Mouse (Mus musculus) liver, embryonic 18 days (tissue): ENCODE measurements around the gene Akap12. TPM values are rescaled to one million over a fixed set of nuclear protein-coding genes. Genes with fewer than 3 reads are reported as not detected.

Experiments
- polyA plus RNA-seq: library from polyadenylated mRNA; depleted of rRNA; stranded (reverse); fragments of >200 nt; gene quantifications from 2 replicates; pipeline ENCODE4 v1.2.3, GENCODE M21; 2012; rRNA removed

The Akap12 gene
- polyA plus RNA-seq: 3.9 and 4.1 TPM in 2 replicates

DNA sequence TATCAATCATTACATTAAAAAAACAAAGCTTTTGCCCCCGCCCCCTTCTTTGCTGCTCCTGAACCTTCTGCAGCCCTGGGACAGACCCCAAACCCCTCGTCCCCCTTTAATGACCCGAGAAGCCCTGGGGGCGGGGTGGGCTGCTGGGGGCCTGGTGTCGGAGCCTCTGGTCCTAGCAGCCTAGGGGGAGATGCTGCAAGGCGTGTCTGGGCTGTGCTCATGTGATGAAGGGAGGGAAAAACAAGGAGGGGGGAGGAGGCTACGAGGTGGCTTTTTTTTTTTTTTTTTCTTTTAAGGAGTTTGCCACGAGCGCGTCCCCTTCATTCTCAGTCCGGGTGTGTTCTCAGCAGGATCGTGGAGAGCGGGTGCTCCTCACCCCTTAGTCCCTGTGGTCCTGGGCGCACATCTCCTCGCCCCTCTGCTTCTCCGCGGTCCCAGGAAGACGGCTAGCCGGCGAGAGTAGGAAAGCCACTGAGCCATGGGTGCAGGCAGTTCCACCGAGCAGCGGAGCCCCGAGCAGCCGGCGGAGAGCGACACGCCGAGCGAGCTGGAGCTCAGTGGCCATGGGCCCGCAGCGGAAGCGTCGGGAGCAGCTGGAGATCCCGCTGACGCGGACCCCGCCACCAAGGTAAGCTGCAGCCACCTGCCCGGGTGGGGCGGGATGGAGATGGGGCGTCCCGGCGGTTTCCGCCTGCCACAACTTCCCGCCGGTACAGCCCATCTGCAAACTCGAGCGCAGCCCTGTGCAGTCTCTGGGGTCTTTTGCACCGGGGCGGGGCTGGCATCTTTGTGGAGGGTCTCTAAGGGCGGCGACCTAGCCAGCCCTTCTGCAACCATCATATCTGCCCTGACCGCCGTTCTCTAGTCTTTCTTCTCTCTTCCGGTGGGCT, at the start of gene Akap12:
Gene Akap12, plus strand, starts transcription at position 340 of the 890 bp plus-strand sequence.

DNA sequence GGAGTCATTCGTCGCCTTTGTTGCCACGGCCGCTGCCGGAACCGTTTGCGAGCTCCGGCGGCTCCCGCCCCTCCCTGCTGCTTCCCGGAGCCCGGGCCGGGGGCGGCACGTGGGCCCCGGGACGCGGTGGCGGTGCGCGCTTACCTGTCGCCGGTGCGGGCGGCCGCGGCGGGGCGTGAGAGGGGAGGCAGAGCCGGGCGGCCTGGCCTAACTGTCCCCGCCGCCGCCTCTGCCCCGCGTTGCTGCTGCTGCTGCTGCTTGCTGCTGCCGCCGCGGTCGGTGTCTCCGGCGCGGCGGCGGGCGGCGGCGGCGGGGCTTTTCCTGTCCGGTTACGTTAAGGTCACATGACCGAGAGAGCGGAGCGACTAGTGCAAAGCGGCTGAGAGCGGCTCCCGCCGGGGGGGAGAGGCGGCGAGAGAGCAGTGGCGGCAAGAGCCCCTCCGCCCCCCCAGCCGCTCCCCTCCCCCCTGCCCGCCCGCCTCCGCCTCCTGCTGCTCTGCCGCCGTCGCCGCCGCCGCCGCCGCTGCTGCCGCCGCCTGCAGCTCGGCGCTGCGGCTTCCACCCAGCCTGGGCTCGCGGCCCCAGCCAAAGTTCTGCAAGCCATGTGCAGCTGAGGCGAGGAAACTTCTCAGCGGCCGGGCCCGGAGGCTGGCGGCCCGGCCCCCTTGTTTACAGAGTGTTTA, 121.7 kb downstream of the Akap12 start, which contains the start of gene Zbtb2:
Gene Zbtb2, minus strand, starts transcription at position 408 of the 683 bp plus-strand sequence.

Other genes with a start within 250 kb of the Akap12 start
- 3.1 and 3.2 TPM in 2 replicates for gene Zbtb2, start 121.7 kb downstream of the Akap12 start, polyA plus RNA-seq
- gene Rmnd1, start 166.0 kb downstream of the Akap12 start, polyA plus RNA-seq: 21.6 and 26.7 TPM in 2 replicates
- 10.1 and 11.2 TPM in 2 replicates for gene Armt1, start 166.1 kb downstream of the Akap12 start, polyA plus RNA-seq
- 0.01 TPM in 2 replicates for gene Ccdc170, start 216.1 kb downstream of the Akap12 start, polyA plus RNA-seq